Mouse (Mus musculus): ENCODE measurements around the gene Kif4.

Kif4 gene

DNA sequence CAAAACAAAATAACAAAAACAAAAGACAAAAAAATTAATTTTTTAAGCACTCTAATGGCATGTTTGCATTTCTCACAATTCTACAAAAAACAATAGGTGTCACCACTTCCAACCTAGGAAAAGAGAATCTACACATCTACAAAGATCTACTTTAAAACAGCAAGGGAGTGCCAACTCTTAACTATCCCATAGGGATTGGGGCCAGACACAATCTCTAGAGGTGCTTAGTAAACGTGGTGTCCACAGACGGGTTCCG lies at the start of gene Kif4:
Gene Kif4 (plus strand): TSS at position 192 of the 256 bp plus-strand sequence.
- DNase-seq, result no peak

DNA sequence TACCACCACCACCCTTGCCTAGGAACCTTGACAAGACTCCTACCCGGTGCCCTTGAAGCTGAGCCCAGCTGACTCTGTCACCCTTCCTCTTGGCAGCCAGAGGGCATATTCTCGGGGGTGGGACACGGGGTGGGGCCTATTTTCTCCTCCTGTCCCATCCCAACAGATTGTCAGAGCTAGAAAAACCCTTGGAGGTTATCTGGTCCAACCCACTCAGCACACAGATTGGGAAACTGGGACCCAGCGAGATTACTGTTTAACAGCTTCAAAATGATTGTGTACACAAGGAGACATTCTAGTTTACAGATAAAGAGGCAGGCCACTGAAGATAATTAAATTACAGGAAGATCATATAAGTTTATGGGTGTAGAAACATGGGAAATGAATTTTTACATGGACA lies 30.7 kb upstream of the Kif4 start, which contains the start of gene P2ry4:
Gene P2ry4 (minus strand): TSS at position 79 of the 400 bp plus-strand sequence.
- no peak for DNase-seq

DNA sequence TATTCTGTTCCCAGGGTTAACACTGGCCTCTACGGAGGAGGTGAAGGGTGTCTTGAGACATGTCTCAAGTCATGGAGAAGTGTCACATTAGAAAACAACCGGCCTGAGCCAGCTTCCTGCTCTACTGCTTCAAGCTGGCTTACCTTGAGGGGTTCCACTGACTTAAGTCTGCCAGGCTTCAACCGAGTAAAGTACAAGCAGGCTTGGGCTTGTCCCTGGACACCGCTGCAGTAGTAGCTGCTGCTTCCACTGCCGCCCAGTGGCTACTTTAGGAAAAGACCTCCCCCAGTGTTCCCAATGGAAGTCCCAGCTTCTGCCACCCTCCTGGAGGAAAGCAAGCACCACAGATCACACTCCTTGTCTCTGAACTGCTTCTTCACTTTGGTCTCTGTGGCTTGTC lies 28.1 kb upstream of the Kif4 start:
- no peak for DNase-seq

DNA sequence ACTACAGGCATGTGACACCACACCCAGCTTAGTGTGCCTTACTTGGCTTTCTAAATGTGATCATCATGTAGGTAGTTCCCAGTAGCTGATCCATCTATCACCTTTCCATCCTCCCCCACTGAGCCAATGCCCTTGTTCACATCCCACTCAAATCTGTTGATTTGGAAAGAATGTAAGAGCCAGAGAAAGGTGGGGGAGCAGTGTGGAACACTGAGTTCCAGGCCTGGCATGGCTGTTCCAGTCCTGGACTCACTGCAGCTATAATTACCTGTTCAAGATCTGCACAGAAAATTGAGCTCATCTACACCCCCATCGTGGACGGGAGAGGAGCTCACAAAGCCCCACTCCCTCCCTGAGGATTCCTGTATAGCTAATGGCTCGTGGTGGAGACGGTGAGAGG lies 25.8 kb upstream of the Kif4 start:
- DNase-seq, result no peak

DNA sequence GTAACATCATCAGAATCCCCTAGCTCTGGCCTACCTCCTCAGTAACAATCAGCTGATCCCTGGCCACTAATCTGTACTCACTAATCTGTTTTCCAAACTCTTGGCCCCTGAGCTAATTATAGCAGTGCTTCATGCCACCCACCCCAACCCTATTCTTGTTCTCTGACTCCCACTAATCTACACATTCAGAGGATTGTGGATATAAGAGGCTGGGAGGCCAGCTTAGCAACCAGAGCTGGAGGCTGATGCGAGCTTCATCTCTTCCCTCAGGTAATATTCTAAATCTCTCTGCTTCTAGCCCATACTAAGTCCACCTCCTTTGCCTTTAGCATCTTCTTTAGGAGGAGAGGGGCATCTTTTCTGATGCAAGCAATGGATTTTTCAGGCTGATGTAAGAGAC lies 20.2 kb upstream of the Kif4 start, which contains the start of gene Arr3:
Gene Arr3 (plus strand): TSS at position 184 of the 400 bp plus-strand sequence.
- DNase-seq, result no peak

DNA sequence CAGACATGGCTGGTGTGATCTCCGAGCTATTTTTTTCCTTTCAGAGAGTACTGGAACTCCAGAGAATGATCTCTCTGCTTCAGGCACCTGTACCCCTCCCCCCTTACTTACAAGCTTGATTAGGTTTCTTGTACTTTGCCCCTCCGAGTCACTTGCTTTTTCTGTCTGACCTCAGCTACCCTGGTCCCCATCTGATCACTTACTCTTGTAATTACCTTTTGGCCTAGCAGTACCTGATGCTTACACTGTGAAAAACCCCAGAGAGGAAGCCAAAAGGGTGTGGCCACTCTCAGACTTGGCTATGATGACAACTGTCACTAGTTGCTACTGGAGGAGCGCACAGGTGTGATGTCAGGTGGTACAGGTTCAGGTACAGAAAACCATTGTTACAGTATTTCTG lies 7.0 kb upstream of the Kif4 start:
- no peak for DNase-seq

DNA sequence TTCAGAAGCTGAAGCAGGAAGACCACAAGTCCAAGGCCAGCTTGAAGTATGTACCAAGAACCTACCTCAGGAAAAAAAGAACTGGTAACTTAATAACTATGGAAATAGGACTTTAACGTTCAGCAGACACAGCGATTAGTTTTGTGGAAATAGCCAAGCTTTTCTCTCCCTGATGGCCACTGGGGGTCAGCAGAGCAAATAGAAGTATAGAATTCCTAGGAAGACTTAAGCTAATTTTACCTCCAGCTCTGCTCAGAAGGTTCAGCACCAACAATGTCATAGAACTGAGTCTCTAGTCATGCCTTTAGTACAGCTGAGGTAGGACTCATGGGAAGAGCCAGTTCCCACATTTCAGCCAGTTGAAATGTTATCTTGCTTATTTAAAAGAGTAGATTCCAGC lies 4.2 kb upstream of the Kif4 start:
- no peak for DNase-seq

DNA sequence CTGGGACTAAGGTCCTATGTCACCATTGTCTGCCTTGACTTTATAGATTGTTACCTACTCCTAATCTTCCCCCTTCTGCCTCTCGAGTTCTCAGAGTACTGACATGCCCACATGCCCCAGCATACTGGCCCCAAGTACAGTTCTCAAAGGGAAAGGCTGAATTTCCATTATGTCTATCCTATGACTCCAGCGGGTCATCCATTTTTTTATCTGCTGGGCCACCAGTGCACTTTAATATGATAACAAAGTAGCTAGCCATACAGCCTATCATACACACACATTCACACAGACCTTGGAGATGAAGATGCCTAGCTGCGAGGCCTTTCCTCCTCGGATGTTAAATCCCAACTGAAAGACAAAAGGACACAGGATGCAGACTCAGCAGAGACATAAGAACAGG lies 1.3 kb upstream of the Kif4 start:
- no peak for DNase-seq

DNA sequence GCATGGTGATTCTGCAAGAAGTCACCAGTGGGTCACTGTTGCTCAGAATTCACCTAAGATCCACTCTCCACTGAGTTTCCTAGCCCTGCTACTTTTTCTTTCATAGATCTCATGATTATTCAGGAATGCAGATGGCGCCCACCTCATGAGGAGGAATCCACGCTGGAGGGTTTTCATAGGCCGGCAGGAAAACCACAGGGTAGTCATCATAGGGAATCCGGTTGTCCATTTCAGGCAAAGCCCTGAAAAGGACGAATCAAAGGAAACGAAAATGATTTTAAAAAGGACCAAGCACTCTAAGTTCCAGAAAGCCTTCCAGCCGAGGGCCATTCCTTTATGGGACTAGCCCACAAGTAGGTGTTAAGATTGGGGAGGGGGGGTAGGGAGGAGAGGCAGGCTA lies 391 bp upstream of the Kif4 start:
- no peak for DNase-seq

DNA sequence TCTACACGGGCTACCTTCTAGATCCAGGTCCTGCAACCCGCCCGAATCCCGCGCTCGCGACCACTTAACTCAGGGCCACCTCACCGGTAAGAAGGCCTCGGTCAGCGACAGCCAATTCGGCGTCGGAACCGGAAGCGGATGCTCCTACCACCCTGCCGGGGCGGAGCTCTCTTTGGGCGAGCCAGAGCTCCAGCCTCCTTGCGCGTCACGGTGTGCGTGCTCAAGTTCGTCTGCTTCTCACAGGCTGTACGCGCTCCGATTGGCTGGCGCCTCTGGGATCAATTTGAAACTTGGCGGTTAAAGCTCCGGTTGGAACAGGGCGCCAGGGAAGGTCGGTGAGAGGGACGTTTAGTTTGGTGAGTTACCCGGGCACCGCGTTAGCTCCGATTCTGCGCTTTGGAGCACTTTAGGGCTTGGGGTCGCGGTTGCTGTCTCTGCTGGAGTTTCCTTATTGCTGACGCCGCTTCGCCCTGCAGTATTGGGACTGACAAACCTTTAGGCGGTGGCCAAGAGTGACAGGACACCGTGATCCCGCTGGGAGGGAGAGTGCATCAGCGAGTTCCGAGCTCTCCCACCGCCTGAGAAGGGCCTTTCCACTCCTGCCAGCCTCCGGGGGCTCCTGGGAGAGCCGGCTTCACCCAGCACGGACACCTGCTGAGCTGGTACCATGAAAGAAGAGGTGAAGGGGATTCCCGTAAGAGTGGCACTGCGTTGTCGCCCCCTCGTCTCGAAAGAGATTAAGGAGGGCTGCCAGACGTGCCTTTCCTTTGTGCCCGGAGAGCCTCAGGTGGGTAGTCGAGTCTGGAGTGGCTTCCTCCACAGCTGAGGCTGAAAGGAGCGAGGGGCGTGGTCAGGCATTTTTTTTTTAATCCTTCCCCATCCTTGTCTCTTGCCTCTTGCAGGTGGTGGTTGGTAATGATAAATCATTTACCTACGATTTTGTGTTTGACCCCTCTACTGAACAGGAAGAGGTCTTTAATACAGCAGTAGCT lies 561 bp downstream of the Kif4 start, which contains the start of gene Pdzd11:
Gene Pdzd11 (minus strand): TSS at position 767 of the 992 bp plus-strand sequence.
- DNase-seq, result peak; percentile 88

DNA sequence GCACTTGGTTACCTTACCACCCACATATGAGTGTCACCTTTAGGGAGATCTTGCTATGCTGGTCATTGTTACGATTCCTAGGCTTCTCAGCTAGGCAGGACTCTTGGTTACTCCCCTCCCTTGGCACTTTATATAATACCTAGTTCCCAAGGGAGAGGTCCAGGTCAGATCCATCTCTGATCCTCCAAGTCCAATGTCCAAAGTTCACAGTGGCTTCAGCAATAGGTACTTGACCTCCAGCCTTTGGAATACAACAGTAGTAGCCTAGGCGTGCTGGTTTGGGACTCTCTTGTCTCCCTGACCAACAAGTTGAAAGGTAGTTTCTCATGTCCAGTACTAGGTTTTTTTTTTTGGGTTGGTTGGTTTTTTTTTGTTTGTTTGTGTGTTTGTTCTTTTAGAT lies 3.5 kb downstream of the Kif4 start:
- DNase-seq, result no peak

DNA sequence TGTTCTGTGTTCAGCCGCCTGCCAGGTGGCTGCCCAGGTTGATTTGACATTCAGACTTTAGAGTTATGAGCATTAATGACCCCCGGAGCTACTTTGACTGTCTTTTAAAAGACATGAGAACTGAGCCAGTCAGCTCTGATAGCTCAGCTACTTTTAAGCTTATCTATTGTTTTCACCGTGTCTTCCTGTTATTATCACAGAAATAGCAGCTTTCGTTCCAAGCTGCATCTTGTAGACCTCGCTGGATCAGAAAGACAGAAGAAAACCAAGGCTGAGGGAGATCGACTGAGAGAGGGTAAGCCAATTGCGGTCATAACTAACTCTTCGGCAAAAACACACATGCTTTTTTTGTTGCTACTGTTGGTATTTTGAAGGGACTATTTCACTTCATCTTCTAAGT lies 12.9 kb downstream of the Kif4 start:
- DNase-seq, result no peak

DNA sequence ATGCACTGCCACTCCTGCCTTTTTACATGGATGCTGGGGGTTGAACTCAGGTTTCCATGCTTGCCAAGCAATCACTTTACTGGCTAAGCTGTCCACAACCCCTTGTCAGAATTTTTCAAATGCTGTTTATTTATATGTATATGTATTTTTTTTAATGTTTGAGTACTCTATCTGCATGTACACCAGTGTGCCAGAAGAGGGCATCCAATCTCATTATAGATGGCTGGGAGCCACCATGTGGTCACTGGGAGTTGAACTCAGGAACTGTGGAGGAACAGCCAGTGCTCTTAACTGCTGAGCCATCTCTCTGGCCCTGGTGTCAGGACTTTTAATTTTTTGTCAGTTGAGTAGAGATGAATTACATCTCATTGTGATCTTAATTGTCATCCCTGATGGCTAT lies 27.3 kb downstream of the Kif4 start:
- no peak for DNase-seq

DNA sequence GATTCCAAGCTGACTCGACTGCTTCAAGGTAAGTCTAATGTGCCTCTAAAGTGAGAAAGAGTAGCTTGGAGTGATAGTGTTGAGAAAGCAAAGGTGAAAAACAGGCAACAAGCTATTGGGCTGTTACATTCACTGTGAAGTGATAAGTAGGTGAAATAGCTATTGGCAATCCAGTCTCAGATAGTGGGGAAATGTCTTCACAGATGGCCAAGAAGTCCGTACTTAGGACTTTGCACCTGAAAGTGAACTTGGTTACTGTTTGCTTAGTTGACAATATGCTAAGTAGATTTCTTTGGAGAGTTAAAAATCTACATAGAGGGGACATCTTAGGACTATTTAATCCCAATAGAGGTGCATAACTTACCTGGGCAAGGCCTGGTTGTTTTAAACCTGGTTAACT lies 39.3 kb downstream of the Kif4 start:
- DNase-seq, result no peak

DNA sequence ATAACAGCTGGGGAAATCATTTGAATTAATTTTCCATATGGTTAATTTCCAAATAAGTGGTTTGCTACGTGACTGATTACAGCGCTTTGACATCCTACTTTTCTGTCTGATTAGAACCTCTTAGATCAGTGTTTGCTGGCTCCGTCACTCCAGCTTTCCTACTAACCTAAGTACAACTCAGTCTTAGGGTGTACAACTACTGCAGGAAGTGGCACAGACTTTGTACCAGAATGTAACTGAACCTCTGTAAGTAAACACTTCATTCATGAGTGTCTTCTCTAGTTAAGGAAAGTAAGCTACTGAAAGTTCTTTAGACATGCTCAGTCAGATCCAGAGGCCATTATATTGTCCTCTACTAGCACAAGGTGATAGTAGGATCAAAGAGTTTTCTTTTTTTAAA lies 52.7 kb downstream of the Kif4 start:
- DNase-seq, result no peak

DNA sequence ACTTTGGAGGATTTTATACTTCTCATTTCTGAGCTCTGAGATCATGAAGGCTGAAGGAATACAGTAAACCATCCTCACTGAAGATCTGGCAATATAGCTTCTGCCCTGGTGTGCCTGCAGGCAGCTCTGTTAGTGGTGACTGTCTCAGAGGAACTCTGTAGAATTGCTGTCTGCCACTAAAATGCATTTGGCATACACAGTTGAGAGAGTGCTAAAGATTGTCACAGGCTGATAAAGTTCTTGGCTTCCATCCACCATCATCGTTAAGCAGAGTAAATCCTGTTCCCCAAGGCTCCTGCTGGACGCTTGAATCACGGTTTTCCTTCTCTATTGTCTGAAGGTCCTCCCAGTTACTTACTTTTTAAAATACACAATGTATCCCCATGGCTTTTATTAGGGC lies 61.0 kb downstream of the Kif4 start:
- DNase-seq, result no peak

DNA sequence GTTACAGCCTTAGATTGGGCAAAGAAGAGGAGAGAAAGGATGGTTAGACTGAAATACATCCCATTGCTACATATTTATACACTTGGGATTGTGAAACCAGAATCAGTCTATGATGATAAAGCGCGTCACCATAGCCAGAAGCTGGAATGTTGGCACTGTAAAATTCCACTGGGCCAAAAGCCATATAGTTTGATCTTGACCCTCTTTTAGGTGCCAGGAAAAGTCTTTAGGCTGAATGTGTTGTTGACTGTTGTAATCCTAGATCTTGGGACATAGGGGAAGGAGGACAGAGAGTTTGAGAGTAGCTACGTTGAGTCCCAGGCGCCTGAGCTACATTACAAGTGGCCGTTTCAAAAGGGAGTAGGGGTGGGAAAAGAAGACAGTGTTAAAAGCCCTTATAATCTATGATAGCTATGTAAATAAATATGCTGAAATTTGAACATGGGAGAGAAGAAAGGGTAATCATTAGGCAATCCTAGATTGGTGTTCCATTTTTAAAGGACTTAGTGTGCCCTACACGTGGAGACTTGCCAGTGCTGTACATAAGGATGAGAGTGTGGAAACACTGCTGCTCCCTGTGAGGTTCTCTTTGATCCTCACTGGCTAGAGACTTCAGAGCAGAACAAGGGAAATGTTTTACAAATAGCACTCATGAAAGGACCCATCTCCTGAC lies 62.0 kb downstream of the Kif4 start:
- no peak for DNase-seq

DNA sequence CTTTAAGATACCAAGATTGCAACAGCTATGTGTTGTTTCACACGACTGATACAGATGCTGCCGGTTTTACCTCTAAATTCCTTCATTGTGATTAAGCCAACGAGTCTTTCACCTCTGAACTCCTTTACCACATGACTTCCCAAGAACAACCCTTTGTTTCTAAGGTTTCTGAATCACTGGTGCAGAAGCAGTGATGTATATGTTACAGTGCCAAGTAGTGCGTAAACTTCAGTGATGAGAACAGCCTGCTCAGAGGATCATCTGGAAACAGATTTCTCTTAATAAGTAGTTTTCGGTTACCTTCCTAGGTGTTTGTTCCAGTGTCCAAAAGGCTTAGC lies 62.5 kb downstream of the Kif4 start:
- DNase-seq, result no peak

DNA sequence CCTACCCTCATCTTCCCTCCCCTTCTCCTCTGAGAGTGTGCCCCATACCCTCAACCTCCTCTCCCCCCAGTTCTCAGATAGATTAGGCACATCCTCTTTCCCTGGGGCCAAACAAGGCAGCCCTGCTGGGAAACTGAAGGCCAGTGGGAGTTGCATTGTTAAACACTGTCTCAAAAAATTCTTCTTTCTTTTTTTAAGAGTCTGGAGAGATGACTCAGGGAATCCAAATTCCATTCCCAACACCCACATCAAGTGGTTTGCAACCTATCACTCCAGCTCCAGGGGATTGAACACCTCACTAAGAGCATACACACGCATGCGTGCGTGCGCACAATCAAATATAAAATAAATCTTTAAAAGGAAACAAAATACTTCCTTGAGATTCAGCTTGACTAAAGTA lies 71.2 kb downstream of the Kif4 start:
- DNase-seq, result no peak

DNA sequence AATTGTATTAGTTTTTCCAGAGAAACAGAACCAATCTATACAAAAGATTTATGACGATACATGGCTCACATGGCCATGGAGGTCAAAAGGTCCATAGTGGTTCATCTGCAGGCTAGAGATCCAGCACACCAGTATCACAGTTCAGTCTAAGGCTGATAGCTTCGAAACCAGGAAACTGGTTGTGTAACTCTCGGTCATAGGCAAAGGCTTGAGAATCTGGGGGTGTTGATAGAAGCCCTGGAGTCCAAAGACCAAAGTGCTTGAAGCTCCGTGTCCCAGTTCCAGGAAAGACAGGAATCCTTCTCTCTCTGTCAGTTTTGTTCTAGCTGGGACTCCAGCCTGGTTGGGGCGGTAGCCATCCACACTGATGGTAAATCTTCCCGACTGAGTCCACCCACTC lies 82.5 kb downstream of the Kif4 start:
- DNase-seq, result no peak

DNA sequence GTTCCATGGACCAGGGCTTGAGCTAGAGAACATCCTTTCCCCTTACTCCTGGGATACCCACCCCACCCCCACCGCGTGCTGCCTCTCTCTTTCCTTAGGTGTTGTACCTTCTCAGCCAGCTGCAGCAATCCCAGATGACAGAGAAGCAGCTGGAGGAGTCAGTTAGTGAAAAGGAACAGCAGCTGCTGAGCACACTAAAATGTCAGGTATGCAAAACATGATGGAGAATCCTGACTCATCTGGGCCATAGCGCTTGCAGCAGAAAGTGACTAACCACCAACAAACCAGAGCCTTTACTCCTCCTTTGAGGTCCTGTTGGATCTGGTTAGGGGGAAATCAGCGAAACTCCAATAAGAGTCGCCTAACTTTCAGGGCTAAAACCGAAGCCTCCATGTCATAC lies 90.6 kb downstream of the Kif4 start:
- no peak for DNase-seq

DNA sequence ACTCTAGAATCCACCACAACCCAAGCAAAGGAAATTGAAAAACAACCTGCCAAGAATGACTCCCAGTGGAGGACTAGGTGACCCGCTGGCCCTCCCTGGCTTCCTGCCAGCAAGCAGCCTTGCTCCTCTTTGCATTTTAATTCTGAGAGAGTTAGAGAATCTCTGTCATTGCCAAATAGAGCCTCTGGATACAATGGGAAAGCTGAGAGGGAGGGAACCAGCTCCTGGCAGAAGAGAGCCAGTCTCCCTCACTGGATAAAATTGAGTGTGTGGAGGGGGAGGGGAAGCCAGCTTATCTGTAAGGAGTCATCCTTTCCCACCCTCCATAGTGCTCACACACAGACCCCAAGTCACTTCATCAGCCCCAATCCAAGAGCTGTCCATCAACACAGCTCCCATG lies 103.4 kb downstream of the Kif4 start:
- no peak for DNase-seq

DNA sequence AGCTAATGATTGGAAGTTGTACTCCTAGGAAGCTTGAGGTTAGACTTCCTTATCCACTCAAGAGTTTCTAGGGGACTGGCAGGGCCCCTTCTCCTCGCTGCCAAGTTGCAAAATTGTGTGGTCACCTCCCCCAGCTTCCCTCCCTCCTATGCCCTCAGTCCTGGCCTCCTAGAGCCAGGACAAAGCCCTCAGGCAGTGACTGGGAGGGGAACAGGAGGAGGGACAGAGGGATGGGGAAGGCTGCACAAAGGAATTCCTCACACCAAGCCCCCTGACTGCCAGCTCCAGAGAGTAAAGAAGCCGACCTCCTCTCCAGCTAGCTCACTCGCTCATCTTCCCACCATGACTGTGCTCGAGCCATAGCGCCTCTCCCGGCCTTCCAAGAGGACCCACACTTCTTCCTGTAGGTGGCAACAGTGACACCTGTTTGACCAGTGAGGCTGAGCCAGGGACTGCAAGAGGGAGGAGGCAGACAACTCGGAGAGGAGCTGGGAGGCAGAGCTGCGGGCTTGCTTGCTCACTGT lies 104.2 kb downstream of the Kif4 start, which contains the start of gene Gdpd2:
Gene Gdpd2 (plus strand): TSS at position 209 of the 524 bp plus-strand sequence.
- peak; percentile 33 for DNase-seq

DNA sequence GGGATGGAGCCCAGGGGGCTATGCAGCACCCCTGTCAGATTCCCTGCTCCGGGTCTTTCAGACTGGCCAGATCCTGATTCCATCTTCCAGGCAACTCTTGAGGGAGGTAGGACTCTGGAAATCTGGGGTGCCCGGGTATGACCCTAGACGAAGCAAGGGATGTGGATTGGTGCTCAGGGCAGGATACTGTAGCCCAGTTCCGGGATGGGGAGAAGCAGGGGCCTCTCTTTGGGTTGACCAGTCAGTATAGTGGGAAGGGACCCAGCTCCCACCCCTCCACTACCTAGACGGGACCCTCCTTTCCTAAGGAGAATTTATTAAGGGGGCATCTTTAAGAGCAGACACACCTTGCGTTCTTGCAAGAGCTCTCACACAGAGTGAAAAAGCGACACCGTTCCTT lies 104.7 kb downstream of the Kif4 start:
- DNase-seq, result no peak

All from cerebellum, adult 11-12 months (tissue).